Mouse (Mus musculus): ENCODE results near the gene Polq. TPM values are rescaled to one million over a fixed set of nuclear protein-coding genes. Genes with fewer than 3 reads are reported as not detected.
"Not testable (repeated sequence)": the region's sequence is repeated elsewhere in the genome, so short reads cannot be mapped to it uniquely, and the experiment has no call there.

Gene Polq
- polyA plus RNA-seq, 1 experiment from 2014 or later: 9.7 TPM

GRCm38 (mm10) chr16:37059631-37060030 lies 48.0 kb downstream of the Polq start:
- no peak for ATAC-seq (ENCODE audit: insufficient read depth, low FRiP score, low TSS enrichment)
- Histone ChIP-seq H3K4me2 (ENCODE audit: low read depth) (no peak overlapping the region), H3K9ac (ENCODE audit: low read length) (no peak overlapping the region), H3K4me3 (ENCODE audit: low read depth, low read length) (no peak overlapping the region), H3K9me3 (ENCODE audit: control insufficient read depth, low read length) (no peaks in the 10 kb centered on the region), H3K4me1 (ENCODE audit: control insufficient read depth, insufficient read depth, low read length) (no peaks in the 10 kb centered on the region), H3K27ac (ENCODE audit: low read depth, low read length) (no peak overlapping the region), H3K27me3 (ENCODE audit: control insufficient read depth, insufficient read depth, low read length) (no peaks in the 10 kb centered on the region), H3K36me3 (ENCODE audit: control insufficient read depth, insufficient read depth, low read length) (peaks cover 8% of the 10 kb centered on the region)
- 95% methylated on average over 3 of the region's 3 CpGs for WGBS
- no peak for DNase-seq (ENCODE audit: low spot score)

DNA sequence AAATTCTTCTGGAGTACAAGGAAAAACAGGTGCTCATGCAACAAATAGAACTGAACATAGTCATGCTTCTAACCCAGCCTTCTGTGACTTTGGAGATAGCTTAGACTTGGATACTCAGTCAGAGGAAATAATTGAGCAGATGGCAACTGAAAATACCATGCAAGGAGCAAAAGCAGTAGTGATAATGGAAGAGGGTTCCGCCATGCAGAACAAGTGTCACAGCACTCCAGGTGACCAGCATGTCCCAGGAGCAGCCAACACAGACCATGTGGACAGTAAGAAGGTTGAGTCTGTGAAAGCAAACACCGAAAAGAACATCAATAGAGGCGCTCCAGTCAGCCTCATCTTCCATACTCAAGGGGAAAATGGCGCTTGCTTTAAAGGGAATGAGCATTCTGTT lies 49.7 kb downstream of the Polq start:
- H3K36me3 ChIP-seq (ENCODE audit: control insufficient read depth, insufficient read depth, low read length): peaks cover 8% of the 10 kb centered on the region

GRCm38 (mm10) chr16:37072354-37072753 lies 60.8 kb downstream of the Polq start:
- no peak overlapping the region for H3K27ac ChIP-seq (ENCODE audit: low read depth, low read length)
- no peak overlapping the region for H3K4me2 ChIP-seq (ENCODE audit: low read depth)
- WGBS: 88% methylated on average over 5 of the region's 5 CpGs
- no peaks in the 10 kb centered on the region for H3K36me3 ChIP-seq (ENCODE audit: control insufficient read depth, insufficient read depth, low read length)
- no peaks in the 10 kb centered on the region for H3K4me1 ChIP-seq (ENCODE audit: control insufficient read depth, insufficient read depth, low read length)
- ATAC-seq (ENCODE audit: insufficient read depth, low FRiP score, low TSS enrichment) (no peak), DNase-seq (ENCODE audit: low spot score) (no peak)
- H3K9ac ChIP-seq (ENCODE audit: low read length): no peak overlapping the region
- H3K9me3 ChIP-seq (ENCODE audit: control insufficient read depth, low read length): no peaks in the 10 kb centered on the region
- no peak overlapping the region for H3K4me3 ChIP-seq (ENCODE audit: low read depth, low read length)
- H3K27me3 ChIP-seq (ENCODE audit: control insufficient read depth, insufficient read depth, low read length): no peaks in the 10 kb centered on the region

More for the DNA sequence above, 49.7 kb downstream of the Polq start:
- Histone ChIP-seq H3K4me1 (ENCODE audit: control insufficient read depth, insufficient read depth, low read length) (no peaks in the 10 kb centered on the region), H3K9ac (ENCODE audit: low read length) (no peak overlapping the region), H3K27me3 (ENCODE audit: control insufficient read depth, insufficient read depth, low read length) (no peaks in the 10 kb centered on the region), H3K27ac (ENCODE audit: low read depth, low read length) (no peak overlapping the region), H3K9me3 (ENCODE audit: control insufficient read depth, low read length) (no peaks in the 10 kb centered on the region), H3K4me2 (ENCODE audit: low read depth) (no peak overlapping the region), H3K4me3 (ENCODE audit: low read depth, low read length) (no peak overlapping the region)
- DNase-seq (ENCODE audit: low spot score) (no peak), ATAC-seq (ENCODE audit: insufficient read depth, low FRiP score, low TSS enrichment) (no peak)
- WGBS: 97% methylated on average over 4 of the region's 4 CpGs

- Histone ChIP-seq H3K27me3 (ENCODE audit: control insufficient read depth, insufficient read depth, low read length) (no peaks in the 10 kb centered on the region), H3K9ac (ENCODE audit: low read length) (no peak overlapping the region), H3K4me1 (ENCODE audit: control insufficient read depth, insufficient read depth, low read length) (no peaks in the 10 kb centered on the region), H3K4me2 (ENCODE audit: low read depth) (no peak overlapping the region), H3K9me3 (ENCODE audit: control insufficient read depth, low read length) (no peaks in the 10 kb centered on the region), H3K36me3 (ENCODE audit: control insufficient read depth, insufficient read depth, low read length) (no peaks in the 10 kb centered on the region; the same call in 1 of the 2 replicates), H3K4me3 (ENCODE audit: low read depth, low read length) (no peak overlapping the region), H3K27ac (ENCODE audit: low read depth, low read length) (no peak overlapping the region)
- ATAC-seq (ENCODE audit: insufficient read depth, low FRiP score, low TSS enrichment) (no peak), DNase-seq (ENCODE audit: low spot score) (no peak)
- 94% methylated on average over 1 of the region's 1 CpGs for WGBS
Observed at GRCm38 (mm10) chr16:37089648-37090047, 78.1 kb downstream of the Polq start.

GRCm38 (mm10) chr16:37094169-37094833 lies 82.7 kb downstream of the Polq start:
- DNase-seq (ENCODE audit: low spot score): no peak
- H3K4me1 ChIP-seq (ENCODE audit: control insufficient read depth, insufficient read depth, low read length): no peaks in the 10 kb centered on the region
- H3K27ac ChIP-seq (ENCODE audit: low read depth, low read length): no peak overlapping the region
- H3K4me2 ChIP-seq (ENCODE audit: low read depth): no peak overlapping the region
- H3K36me3 ChIP-seq (ENCODE audit: control insufficient read depth, insufficient read depth, low read length): no peaks in the 10 kb centered on the region; the same call in 1 of the 2 replicates
- no peaks in the 10 kb centered on the region for H3K9me3 ChIP-seq (ENCODE audit: control insufficient read depth, low read length)
- H3K27me3 ChIP-seq (ENCODE audit: control insufficient read depth, insufficient read depth, low read length): no peaks in the 10 kb centered on the region
- no peak overlapping the region for H3K4me3 ChIP-seq (ENCODE audit: low read depth, low read length)
- 69% methylated on average over 4 of the region's 4 CpGs for WGBS
- no peak overlapping the region for H3K9ac ChIP-seq (ENCODE audit: low read length)
- no peak for ATAC-seq (ENCODE audit: insufficient read depth, low FRiP score, low TSS enrichment)

- Histone ChIP-seq H3K4me1 (ENCODE audit: control insufficient read depth, insufficient read depth, low read length) (no peaks in the 10 kb centered on the region), H3K36me3 (ENCODE audit: control insufficient read depth, insufficient read depth, low read length) (no peaks in the 10 kb centered on the region), H3K4me3 (ENCODE audit: low read depth, low read length) (no peak overlapping the region), H3K9ac (ENCODE audit: low read length) (no peak overlapping the region), H3K27ac (ENCODE audit: low read depth, low read length) (no peak overlapping the region), H3K4me2 (ENCODE audit: low read depth) (no peak overlapping the region), H3K27me3 (ENCODE audit: control insufficient read depth, insufficient read depth, low read length) (no peaks in the 10 kb centered on the region), H3K9me3 (ENCODE audit: control insufficient read depth, low read length) (no peaks in the 10 kb centered on the region)
- ATAC-seq (ENCODE audit: insufficient read depth, low FRiP score, low TSS enrichment) (no peak), DNase-seq (ENCODE audit: low spot score) (no peak)
- 32% methylated on average over 5 of the region's 5 CpGs for WGBS
Observed at GRCm38 (mm10) chr16:37108763-37109162, 97.2 kb downstream of the Polq start.

GRCm38 (mm10) chr16:37109285-37109684 lies 97.7 kb downstream of the Polq start:
- no peaks in the 10 kb centered on the region for H3K36me3 ChIP-seq (ENCODE audit: control insufficient read depth, insufficient read depth, low read length)
- H3K9me3 ChIP-seq (ENCODE audit: control insufficient read depth, low read length): no peaks in the 10 kb centered on the region
- H3K9ac ChIP-seq (ENCODE audit: low read length): no peak overlapping the region
- 41% methylated on average over 3 of the region's 3 CpGs for WGBS
- no peak overlapping the region for H3K27ac ChIP-seq (ENCODE audit: low read depth, low read length)
- ATAC-seq (ENCODE audit: insufficient read depth, low FRiP score, low TSS enrichment) (peak; percentile 71), DNase-seq (ENCODE audit: low spot score) (peak; percentile 44)
- no peak overlapping the region for H3K4me3 ChIP-seq (ENCODE audit: low read depth, low read length)
- no peaks in the 10 kb centered on the region for H3K27me3 ChIP-seq (ENCODE audit: control insufficient read depth, insufficient read depth, low read length)
- no peaks in the 10 kb centered on the region for H3K4me1 ChIP-seq (ENCODE audit: control insufficient read depth, insufficient read depth, low read length)
- H3K4me2 ChIP-seq (ENCODE audit: low read depth): no peak overlapping the region

DNA sequence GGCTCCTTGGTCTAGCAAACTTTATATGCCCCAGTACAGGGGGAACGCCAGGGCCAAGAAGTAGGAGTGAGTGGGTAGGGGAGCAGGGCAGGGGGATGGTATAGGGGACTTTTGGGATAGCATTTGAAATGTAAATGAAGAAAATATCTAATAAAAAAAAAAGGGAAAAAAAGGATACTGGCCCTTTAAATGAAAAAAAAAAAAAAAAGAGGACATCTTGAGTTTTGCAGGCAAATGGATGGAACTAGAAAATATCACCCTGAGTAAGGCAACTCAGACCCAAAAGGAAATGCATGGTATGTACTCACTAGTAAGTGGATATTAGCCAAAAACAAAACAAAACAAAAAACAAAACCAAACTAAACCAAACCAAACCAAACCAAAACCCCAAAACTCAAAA lies 113.6 kb downstream of the Polq start:
- H3K9ac ChIP-seq (ENCODE audit: low read length); DNase-seq (ENCODE audit: low spot score); H3K4me1 ChIP-seq (ENCODE audit: control insufficient read depth, insufficient read depth, low read length); H3K27ac ChIP-seq (ENCODE audit: low read depth, low read length); ATAC-seq (ENCODE audit: insufficient read depth, low FRiP score, low TSS enrichment); H3K9me3 ChIP-seq (ENCODE audit: control insufficient read depth, low read length); H3K4me3 ChIP-seq (ENCODE audit: low read depth, low read length); H3K4me2 ChIP-seq (ENCODE audit: low read depth); H3K36me3 ChIP-seq (ENCODE audit: control insufficient read depth, insufficient read depth, low read length); H3K27me3 ChIP-seq (ENCODE audit: control insufficient read depth, insufficient read depth, low read length): not testable (repeated sequence)
- WGBS: 87% methylated on average over 1 of the region's 1 CpGs

Data from neural tube, embryonic 11.5 days (tissue).